Mouse (Mus musculus): Measurements from ENCODE around the gene Fam71a.
"Not testable (repeated sequence)": the region's sequence is repeated elsewhere in the genome, so short reads cannot be mapped to it uniquely, and the experiment has no call there.

Fam71a gene

DNA sequence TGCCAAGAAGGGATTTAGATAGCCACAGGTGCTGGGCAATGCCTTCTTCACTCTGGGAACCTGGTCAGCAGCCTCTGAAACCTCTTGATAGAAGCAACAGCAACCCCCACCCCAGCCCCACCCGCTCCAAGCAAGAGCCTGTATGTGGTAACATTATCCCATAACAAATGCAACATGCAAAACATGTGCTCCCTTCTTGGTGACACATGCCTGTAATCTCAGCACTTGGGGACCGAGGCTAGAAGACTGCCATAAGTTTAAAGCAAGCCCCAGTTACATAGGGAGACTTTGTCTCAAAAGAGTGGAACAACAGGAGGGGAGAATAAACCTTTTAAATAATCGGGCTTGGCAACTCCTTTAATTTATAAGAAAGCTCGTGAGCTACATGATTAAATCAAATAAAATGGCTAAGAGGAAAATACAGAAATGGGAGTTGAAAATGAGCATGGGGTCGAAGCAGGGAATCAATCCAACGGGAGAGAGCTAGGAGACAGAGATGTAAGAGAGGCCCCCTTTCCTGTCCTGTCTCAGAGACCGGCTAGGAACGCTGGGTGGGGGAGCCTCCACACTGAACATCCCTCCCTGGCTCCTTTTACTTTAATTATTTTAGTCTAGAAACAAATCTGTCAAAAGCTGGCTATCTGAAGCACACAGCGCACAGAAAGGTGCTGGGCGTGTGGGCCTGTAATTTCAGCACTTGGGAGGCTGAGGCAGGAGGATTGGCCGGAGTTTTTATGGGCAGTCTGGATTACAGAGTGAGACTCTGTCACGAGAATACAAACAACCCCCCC, 17.0 kb upstream of the Fam71a start:
- no peak for DNase-seq

- DNase-seq, result peak; percentile 10
These were observed 15.8 kb upstream of the Fam71a start for GRCm38 (mm10) chr1:191180397-191180796.

GRCm38 (mm10) chr1:191179846-191180245, 15.2 kb upstream of the Fam71a start:
- no peak for DNase-seq

- no peak for DNase-seq
These were observed 14.0 kb upstream of the Fam71a start for GRCm38 (mm10) chr1:191178511-191179188.

DNA sequence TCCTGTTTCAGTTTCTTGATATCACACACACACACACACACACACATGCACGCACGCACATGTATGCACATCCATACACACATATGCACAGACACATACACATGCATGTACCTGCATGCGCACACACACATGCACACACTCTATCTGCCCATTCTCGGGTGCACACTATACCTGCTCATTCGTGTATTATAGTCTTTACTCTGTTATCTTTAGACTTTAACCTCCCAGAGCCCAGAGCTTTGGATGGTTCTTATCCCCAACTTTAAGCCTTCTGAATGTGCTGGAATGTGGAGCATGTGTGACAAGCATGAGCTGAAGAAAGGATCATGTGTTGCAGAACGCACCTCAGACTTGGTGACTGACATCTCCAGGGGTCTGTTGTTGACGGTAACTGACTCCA, 12.3 kb upstream of the Fam71a start:
- no peak for DNase-seq

DNA sequence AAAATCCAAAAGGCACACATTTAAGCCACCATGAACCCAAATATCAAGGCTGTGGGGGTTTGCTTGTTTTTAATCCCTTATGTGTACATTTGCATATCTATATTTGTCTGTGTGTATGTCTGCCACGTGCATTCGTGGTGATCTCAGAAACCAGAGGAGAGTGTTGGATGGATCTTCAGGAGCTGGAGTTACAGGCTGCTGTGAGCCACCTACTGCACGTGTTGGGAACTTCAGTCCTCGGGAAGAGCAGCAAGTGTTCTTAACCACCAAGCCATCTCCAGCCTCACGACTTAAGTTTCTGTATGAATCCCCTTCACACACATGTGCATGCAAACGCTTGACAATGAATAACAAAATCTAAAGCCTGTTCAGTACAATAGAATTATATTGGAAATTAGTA, 7.9 kb upstream of the Fam71a start:
- DNase-seq, result peak; percentile 61

DNA sequence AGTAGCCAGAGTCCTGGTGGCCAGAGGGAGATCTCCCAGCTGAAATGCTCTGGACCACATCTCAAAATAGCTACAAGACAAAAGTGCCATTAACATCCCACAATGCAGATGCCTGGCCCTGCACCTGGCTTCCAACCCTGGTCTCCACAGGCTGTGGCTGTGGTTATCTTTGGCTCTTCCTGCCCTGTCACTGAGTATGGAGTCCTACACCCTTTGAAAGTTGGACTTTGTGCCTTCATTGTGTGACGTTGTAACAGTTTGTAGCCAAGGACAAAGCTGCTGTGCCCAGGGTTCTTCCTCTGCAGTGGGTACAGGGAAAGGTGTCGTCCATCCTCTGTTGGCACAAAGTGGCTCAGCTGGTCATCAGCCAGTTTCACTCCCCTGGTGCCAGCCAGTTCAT, 5.8 kb upstream of the Fam71a start:
- DNase-seq, result no peak

GRCm38 (mm10) chr1:191166189-191166588, 1.6 kb upstream of the Fam71a start:
- no peak for DNase-seq

- no peak for DNase-seq
These were observed 10.3 kb downstream of the Fam71a start for GRCm38 (mm10) chr1:191154314-191154713.

DNA sequence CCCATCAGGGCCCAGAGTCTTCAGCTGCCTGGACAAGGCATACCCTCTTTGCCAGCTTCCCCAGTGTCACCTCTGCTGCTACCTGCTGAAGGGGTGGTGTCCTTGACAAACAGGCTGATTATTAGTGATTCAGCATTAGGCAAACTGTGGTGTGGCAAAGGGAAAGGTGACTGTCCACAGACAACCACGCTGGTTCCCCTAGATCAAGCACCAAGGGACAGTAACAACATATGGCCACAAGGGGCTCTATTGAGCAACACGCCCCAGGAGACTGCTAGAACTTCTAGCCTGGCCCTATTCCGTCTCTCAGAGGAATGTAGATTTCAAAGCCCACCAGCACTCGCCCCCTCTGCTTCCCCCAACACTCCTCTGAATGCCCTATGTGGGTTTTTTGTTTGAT, 11.6 kb downstream of the Fam71a start:
- peak; percentile 67 for DNase-seq

DNA sequence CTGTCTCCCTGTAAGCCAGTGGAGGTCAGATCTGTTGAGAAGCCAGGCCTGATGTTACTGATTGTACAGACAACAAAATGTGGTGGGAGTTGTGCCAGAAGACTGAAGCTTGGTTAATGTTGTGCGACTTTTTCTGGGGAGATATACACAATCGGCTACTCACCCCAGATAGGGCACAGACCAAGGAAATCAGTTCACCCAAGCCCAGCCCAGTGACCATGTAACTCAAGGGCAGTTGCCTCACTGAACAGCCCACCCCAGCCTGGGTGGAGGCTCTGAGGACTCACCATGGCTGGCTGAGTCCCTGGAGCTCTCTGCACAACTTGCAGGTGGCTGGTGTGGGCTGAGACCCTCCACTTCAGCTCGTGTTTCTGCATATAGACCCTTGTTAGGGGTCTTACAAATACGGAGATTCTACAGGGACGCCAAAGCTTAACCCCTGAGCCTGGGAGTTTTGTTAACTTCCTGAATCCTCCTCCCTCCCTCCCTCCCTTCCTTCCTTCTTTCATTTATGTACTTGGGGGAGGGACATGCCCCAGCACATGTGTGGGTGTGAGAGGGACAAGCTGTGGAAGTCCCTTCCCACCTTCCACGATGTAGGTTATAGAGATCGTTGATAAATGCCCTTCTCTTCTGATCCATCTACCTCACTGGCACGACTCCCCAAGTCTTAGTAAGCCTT, 13.6 kb downstream of the Fam71a start:
- DNase-seq, result no peak

DNA sequence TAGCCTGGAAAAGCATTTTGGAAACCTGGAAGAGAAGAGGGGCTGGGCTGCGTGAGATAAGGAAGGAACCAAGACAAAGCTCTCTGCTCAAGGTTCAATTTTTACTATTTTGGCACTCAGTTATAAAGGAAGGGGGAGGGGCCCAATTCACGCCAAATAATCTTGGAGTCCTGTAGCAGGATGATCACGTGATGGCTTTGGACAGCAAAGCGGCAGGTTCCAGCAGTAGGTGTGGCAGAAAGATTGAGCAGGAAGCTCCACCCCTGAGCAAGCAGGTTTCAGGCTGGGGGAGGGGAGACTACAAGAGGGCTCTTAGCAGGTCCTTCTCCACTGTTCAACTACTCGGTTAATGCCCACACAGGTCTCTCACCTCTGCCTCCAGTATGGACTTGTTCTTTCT, 15.1 kb downstream of the Fam71a start:
- DNase-seq, result not testable (repeated sequence)

DNA sequence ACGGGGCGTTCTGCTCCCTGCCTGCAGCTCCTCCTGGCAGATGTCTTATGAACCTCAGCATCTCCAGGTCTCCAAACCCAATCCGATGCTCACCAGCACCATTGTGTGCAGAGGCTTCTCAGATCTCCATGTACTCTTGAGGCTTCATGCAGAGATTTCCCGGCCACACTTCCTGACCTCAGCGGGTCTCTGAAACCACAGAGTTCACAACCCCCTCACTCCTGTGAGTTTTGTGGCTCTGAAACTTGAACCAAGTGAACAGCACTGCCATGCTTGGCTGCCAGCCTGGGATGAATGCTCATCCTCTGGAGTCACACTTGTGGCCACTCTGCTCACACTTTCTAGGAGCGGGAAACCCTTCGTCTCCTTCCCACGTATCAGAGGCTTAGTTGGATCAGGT, 23.6 kb downstream of the Fam71a start:
- DNase-seq, result no peak

DNA sequence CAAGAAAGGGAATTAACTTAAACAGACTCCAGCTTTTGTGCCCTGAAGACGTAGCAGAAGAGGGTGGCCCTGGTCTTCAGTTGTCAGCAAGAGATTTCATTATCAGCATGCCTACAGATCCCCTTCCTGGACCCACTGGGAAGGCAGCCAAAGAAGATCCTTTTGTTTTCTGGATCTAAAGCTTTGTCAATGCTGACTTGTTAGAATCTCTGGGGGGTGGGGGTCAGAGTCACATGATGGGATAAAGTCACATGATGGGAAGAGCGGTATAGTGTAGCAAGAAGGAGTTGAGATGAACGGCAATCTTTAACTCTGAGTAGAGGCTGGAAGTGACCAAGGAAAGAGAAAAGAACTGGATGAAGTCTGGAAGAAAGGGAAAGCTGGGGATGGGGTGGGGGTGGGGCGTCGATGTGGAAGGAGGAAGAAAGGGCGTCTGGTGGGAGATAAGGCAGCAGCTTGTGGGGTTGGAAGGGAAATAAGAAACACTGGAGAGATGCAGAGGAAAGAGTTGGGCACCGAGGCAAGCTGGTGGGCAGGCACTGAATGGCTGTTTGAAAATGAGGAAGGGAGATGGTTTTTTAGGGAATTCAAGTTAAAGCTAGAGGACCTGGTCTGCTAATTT, 25.6 kb downstream of the Fam71a start:
- DNase-seq, result no peak

- DNase-seq, result no peak
These were observed 26.2 kb downstream of the Fam71a start for GRCm38 (mm10) chr1:191138436-191138835.

DNA sequence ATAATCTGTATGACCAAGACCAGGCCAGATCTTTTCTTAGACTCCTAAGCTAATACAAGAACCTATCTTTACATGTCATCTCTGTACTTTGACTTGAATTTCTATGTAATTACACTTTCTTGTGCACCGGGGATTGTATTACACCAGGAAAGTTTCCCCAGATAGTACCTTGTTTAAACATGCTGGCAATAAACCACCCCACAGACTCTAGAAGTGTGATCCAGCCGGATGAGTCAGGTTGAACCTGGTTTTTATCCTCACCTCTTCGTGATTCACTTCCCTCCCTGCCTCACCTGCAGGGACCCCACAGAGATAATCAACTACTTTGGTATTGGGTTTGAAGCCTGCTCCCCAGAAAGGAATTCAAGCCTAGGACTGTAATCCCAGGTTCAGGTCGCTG, 29.2 kb downstream of the Fam71a start:
- DNase-seq, result no peak

DNA sequence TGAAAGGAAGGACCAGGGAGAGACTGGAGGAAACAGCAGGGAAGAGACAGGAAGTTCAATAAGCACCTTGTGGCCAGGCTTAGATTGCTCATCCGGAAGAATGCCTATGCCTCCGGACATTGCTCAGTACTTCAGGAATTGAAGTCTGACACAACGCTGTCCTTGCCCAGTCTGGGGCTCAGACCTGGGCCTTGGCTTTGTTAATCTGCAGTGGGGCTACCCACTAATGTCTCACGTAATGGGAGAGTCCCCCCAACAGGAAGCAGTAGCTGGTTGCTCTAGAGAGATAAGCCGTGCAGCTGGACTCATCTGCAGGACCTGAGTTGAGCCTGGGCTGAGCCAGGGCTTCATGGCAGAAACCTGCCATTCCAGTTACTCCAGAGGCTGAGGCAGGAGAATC, 31.7 kb downstream of the Fam71a start:
- no peak for DNase-seq

DNA sequence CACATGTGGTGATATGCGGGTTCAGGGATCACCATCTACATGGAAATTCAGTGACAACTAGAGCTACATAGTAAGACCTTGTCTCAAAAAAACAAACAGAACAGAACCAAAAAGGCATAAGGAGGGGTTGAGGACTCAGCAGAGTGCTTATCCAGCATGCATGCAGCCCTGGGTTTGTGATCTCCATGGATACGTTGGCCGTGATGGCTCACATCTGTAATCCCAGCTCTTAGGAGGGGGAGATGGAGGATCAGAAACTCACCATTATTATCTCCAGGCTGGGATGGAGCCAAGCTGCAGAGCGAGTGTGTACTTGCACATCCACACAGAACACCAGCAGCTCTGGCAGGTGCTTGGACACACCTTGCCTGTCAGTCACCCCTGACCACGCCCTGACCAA, 32.4 kb downstream of the Fam71a start:
- no peak for DNase-seq

DNA sequence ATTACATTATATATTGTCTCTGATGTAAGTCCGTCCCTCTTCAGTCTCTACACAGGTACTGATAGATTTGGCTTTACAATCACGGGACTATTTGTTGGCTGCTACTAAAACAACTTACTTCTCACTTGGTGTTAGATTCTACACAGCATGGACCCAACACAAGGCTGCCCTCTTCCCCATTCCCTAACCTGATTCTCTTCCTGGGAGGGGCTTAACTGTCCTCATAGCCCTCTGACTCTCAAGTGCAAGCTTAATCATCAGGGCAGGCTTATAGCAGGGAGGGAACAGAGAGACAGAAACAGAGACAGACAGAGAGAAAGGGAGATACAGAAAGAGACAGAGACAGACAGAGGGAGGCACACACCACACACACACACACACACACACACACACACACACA, 32.9 kb downstream of the Fam71a start:
- DNase-seq, result no peak

- peak; percentile 75 for DNase-seq
These were observed 38.6 kb downstream of the Fam71a start for GRCm38 (mm10) chr1:191125811-191126638.

DNA sequence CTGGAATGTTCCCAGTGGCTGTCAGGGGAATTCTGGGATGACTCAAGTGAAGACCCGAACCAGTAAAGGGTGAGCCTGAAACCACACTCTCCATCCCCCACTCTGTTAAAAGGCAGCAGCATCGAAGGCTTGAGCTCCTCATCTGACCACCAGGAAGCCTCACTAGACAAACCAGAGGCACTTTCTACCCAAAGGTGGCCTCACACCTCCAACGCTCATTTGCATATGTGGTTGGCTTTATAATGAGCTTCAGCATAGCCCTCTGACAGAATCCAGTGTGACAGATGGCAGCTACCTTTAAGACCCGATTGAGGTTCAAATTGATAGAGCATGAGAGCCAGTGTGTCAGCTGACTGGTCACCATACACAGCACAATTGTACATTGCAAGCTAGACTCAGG, 40.3 kb downstream of the Fam71a start:
- no peak for DNase-seq

DNA sequence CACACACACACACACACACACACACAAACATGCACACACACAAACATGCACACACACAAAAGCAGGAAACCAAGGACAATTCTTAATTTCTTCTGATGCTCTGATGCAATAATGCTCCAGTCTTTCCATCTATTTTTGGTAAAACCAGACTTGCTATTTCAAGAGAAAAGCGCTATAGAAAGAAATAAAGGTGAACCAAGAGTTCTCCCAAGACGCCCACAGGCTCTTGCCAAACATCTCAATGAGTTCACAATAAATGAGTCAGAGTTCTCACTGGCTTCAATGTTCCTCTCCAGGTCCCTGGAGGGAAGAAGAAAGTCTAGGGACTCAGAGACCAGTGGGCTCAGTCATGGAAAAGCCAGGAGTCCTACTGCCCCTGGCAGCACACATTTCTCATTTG, 40.9 kb downstream of the Fam71a start:
- no peak for DNase-seq

- DNase-seq, result peak; percentile 48
These were observed 41.9 kb downstream of the Fam71a start for GRCm38 (mm10) chr1:191122744-191123143.
